Mouse (Mus musculus) E14TG2a.4 (cell line): ENCODE results near the gene Pnma1.

Source experiments
- CTCF ChIP-seq: conservative IDR thresholded peaks from 2 replicates; pipeline ENCODE4 v1.5.1; 2014; ENCODE audit warnings: low read length
- NANOG ChIP-seq: IDR thresholded peaks from 2 replicates; pipeline ENCODE4 v1.6.1; 2014; ENCODE audit warnings: borderline replicate concordance, low read length, mixed read lengths

- TF ChIP-seq CTCF (no peak), NANOG (no peak)
Observed at GRCm38 (mm10) chr12:84176126-84176769, 28.0 kb upstream of the Pnma1 start.
